Mouse (Mus musculus): ENCODE results near the gene Emx1. TPM values are rescaled to one million over a fixed set of nuclear protein-coding genes. Genes with fewer than 3 reads are reported as not detected.

The Emx1 gene
- polyA plus RNA-seq, 1 experiment from 2014 or later = 1.9 TPM

DNA sequence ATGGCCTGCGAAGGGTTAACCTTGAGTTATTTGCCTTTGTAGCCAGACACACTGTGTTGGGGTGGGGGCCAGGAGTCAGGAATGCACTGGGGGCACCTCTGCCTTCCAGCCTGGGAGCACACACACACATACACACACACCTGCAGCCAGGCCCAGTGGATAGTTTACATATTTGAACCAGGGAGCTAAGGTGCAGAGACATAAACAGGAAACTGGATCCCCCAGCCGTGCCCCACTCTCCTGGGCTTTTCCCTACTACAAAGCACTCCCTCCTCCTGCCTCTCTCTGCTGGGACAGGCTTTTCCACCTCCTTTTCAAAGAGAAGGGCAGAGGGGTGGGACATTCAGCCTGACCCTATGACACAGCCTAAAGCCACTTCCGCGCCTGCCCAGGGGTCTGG, 33.7 kb downstream of the Emx1 start:
- no peak for ATAC-seq (ENCODE audit: low FRiP score, low read depth)
- Histone ChIP-seq H3K27ac (replicated peaks) (no peak overlapping the region), H3K4me1 (replicated peaks) (0 out of 2 replicates have a peak, but pooled peaks cover 3% of the 10 kb centered on the region), H3K4me2 (no peak overlapping the region), H3K36me3 (no peaks in the 10 kb centered on the region), H3K4me3 (no peak overlapping the region), H3K27me3 (0 out of 2 replicates have a peak, but pooled peaks cover 5% of the 10 kb centered on the region), H3K9me3 (no peaks in the 10 kb centered on the region), H3K9ac (no peak overlapping the region)
- 55% methylated on average over 4 of the region's 4 CpGs for WGBS

DNA sequence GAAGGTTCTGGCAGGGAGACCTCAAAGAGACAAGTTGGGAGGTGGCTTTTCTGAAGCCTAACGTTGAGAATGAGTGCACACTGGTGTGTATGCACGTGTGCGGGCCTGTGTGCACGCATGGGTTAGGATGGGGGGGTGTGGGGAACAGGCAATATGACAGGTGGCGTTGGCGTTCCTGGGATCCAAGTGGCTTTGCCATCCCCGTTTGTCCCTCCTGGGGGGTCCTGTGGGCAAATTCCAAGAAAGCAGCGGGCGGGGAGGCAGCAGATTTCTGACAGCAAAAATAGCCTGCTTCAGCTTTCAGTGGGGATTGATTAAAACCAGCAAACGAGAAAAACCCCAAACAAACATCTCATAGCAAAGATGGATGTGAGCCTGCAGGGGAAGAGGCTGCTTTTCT, 35.3 kb downstream of the Emx1 start:
- ATAC-seq (ENCODE audit: low FRiP score, low read depth) = no peak
- no peak overlapping the region for H3K27ac ChIP-seq (replicated peaks)
- H3K4me1 ChIP-seq (replicated peaks) = 0 out of 2 replicates have a peak, but pooled peaks cover 3% of the 10 kb centered on the region
- no peaks in the 10 kb centered on the region for H3K9me3 ChIP-seq
- H3K9ac ChIP-seq = no peak overlapping the region
- H3K4me3 ChIP-seq = no peak overlapping the region
- 78% methylated on average over 10 of the region's 10 CpGs for WGBS
- 0 out of 2 replicates have a peak, but pooled peaks cover 5% of the 10 kb centered on the region for H3K27me3 ChIP-seq
- no peaks in the 10 kb centered on the region for H3K36me3 ChIP-seq
- no peak overlapping the region for H3K4me2 ChIP-seq

GRCm38 (mm10) chr6:85223498-85224150, 36.4 kb downstream of the Emx1 start:
- Histone ChIP-seq H3K4me1 (replicated peaks) (0 out of 2 replicates have a peak, but pooled peaks cover 3% of the 10 kb centered on the region), H3K27me3 (0 out of 2 replicates have a peak, but pooled peaks cover 5% of the 10 kb centered on the region), H3K4me2 (no peak overlapping the region), H3K9ac (no peak overlapping the region), H3K27ac (replicated peaks) (no peak overlapping the region), H3K4me3 (no peak overlapping the region), H3K36me3 (no peaks in the 10 kb centered on the region), H3K9me3 (no peaks in the 10 kb centered on the region)
- WGBS = 28% methylated on average over 14 of the region's 14 CpGs
- ATAC-seq (ENCODE audit: low FRiP score, low read depth) = no peak

DNA sequence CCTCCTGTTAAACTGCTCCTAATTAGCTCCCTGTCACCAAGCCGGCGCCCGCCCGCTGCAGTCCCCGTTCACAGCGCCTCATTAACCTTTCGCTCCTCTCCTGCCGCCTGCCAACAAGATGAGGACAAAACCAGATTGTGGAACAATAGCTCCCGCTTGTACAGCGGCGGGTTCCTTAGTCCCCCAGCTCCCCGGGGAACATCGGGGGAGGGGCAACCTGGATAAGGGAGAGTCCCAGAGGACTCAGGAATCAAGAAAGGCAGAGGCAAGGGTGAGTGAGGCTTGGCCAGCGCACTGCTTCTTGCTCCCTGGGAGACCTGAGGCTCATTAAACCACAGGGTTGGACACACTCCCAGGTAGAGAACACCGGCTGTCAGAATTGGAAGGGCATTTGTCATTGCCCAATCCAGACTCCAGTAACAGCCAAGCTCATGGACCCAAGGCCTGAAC, 37.2 kb downstream of the Emx1 start:
- 18% methylated on average over 15 of the region's 15 CpGs for WGBS
- Histone ChIP-seq H3K9ac (no peak overlapping the region), H3K36me3 (no peaks in the 10 kb centered on the region), H3K27me3 (0 out of 2 replicates have a peak, but pooled peaks cover 5% of the 10 kb centered on the region), H3K27ac (replicated peaks) (no peak overlapping the region), H3K4me3 (no peak overlapping the region), H3K4me2 (no peak overlapping the region), H3K4me1 (replicated peaks) (no peaks in the 10 kb centered on the region), H3K9me3 (no peaks in the 10 kb centered on the region)
- ATAC-seq (ENCODE audit: low FRiP score, low read depth) = peak; percentile 13; the same call in 1 of the 2 replicates

- no peak overlapping the region for H3K4me3 ChIP-seq
- H3K9me3 ChIP-seq = no peaks in the 10 kb centered on the region
- H3K4me1 ChIP-seq (replicated peaks) = no peaks in the 10 kb centered on the region
- H3K4me2 ChIP-seq = no peak overlapping the region
- H3K27ac ChIP-seq (replicated peaks) = no peak overlapping the region
- 0 out of 2 replicates have a peak, but pooled peaks cover 3% of the 10 kb centered on the region for H3K27me3 ChIP-seq
- ATAC-seq (ENCODE audit: low FRiP score, low read depth) = no peak
- no peak overlapping the region for H3K9ac ChIP-seq
- H3K36me3 ChIP-seq = no peaks in the 10 kb centered on the region
- 83% methylated on average over 9 of the region's 9 CpGs for WGBS
Measured at GRCm38 (mm10) chr6:85226570-85226969, 39.3 kb downstream of the Emx1 start.

DNA sequence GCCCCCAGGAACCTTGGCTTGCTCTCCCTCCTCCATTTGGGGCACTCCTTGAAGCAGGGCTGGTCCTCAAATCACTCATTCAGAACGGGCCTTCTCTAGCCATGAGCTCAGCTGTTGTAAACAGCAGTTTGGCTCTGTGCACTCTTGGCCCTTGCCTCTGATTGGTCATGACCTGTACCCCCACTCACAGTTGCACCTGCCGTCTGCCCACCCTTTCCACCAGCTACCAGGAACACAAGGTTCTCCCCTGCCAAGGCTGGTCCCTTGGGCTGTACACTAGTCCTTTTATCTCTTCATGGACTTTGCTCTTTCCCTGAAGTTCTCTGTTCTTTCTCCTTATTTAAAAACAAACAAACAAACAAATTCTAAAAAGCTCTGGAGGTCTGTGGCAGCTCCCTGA, 40.3 kb downstream of the Emx1 start:
- Histone ChIP-seq H3K9ac (no peak overlapping the region), H3K27me3 (0 out of 2 replicates have a peak, but pooled peaks cover 3% of the 10 kb centered on the region), H3K4me1 (replicated peaks) (no peaks in the 10 kb centered on the region), H3K4me3 (no peak overlapping the region), H3K9me3 (no peaks in the 10 kb centered on the region), H3K4me2 (no peak overlapping the region), H3K36me3 (no peaks in the 10 kb centered on the region), H3K27ac (replicated peaks) (no peak overlapping the region)
- no peak for ATAC-seq (ENCODE audit: low FRiP score, low read depth)
- WGBS = 67% methylated on average over 2 of the region's 2 CpGs

GRCm38 (mm10) chr6:85230762-85231161, 43.5 kb downstream of the Emx1 start:
- Histone ChIP-seq H3K4me3 (no peak overlapping the region), H3K4me2 (no peak overlapping the region), H3K36me3 (no peaks in the 10 kb centered on the region), H3K4me1 (replicated peaks) (0 out of 2 replicates have a peak, but pooled peaks cover 3% of the 10 kb centered on the region), H3K27ac (replicated peaks) (no peak overlapping the region), H3K27me3 (no peaks in the 10 kb centered on the region), H3K9ac (no peak overlapping the region), H3K9me3 (no peaks in the 10 kb centered on the region)
- ATAC-seq (ENCODE audit: low FRiP score, low read depth) = no peak
- WGBS = 78% methylated on average over 3 of the region's 3 CpGs

GRCm38 (mm10) chr6:85231469-85231868, 44.2 kb downstream of the Emx1 start:
- 0 out of 2 replicates have a peak, but pooled peaks cover 3% of the 10 kb centered on the region for H3K4me1 ChIP-seq (replicated peaks)
- WGBS = 32% methylated on average over 6 of the region's 6 CpGs
- no peak for ATAC-seq (ENCODE audit: low FRiP score, low read depth)
- H3K4me3 ChIP-seq = no peak overlapping the region
- H3K27me3 ChIP-seq = no peaks in the 10 kb centered on the region
- H3K36me3 ChIP-seq = no peaks in the 10 kb centered on the region
- H3K9ac ChIP-seq = no peak overlapping the region
- no peak overlapping the region for H3K4me2 ChIP-seq
- no peaks in the 10 kb centered on the region for H3K9me3 ChIP-seq
- no peak overlapping the region for H3K27ac ChIP-seq (replicated peaks)

DNA sequence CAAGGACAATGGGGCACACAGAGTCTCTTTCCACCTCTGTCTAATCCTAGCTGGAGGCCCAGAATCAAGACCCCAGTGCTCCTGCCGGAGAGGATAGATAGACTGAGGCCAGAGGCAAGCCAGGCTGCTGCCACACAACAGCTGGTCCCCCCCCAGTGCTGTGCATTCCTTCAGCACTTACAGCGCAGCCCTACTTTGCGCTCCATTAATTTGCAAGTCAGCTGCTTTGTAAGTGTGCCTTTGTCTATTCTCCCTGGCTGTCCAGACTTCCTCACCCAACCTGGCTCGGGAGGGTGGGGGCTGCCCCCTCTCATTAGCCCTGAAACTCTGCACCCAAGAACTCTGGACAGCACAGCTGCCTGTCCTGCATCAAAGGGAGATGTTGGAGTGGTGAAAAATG, 44.8 kb downstream of the Emx1 start:
- no peak for ATAC-seq (ENCODE audit: low FRiP score, low read depth)
- Histone ChIP-seq H3K4me2 (no peak overlapping the region), H3K9me3 (no peaks in the 10 kb centered on the region), H3K27me3 (no peaks in the 10 kb centered on the region), H3K27ac (replicated peaks) (no peak overlapping the region), H3K4me3 (no peak overlapping the region), H3K36me3 (no peaks in the 10 kb centered on the region), H3K9ac (no peak overlapping the region), H3K4me1 (replicated peaks) (0 out of 2 replicates have a peak, but pooled peaks cover 3% of the 10 kb centered on the region)
- WGBS = 29% methylated on average over 4 of the region's 4 CpGs

DNA sequence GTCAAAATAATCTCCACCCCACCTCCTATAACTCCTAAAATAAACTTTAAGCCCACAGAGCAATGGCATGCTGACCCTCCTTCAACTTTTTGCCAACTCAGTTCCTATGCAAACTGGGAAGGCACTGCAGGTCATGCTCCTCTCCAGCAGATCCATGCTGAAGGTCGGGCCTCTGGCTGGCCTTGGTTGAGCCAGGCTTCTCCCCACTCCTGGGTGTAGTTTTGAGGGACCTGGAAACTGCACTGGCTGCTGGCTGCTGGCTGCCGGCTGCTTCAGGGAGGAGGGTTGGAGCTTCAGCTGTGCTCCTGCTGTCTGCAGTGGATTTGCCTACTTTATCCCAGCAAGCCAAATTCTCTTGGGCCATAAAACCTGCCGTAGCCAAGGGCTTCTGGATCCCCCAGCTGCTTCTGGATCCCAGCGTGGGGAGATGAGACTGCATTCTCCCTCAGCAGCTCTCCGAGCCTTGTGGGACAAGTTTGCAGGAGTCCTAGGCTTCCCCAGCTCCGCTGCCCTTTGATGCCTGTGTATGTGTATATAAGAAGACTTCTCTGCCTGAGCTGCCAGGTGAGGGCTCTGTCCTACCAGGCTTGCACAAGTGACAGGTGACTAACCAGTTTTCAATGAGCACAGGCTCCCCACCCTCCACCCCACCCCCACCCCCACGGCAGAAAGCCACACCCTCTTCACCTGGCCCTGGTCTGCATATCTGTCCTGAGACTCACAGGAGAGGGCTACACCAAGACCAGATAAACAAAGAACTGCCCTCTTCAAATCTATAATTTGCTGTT, 45.8 kb downstream of the Emx1 start:
- Histone ChIP-seq H3K4me1 (replicated peaks) (0 out of 2 replicates have a peak, but pooled peaks cover 3% of the 10 kb centered on the region), H3K9me3 (no peaks in the 10 kb centered on the region), H3K27ac (replicated peaks) (no peak overlapping the region), H3K27me3 (no peaks in the 10 kb centered on the region), H3K4me2 (no peak overlapping the region), H3K9ac (no peak overlapping the region), H3K4me3 (no peak overlapping the region), H3K36me3 (no peaks in the 10 kb centered on the region)
- WGBS = 42% methylated on average over 7 of the region's 7 CpGs
- no peak for ATAC-seq (ENCODE audit: low FRiP score, low read depth)

GRCm38 (mm10) chr6:85234796-85235195, 47.6 kb downstream of the Emx1 start:
- H3K4me2 ChIP-seq = no peak overlapping the region
- WGBS = 36% methylated on average over 5 of the region's 5 CpGs
- 0 out of 2 replicates have a peak, but pooled peaks cover 3% of the 10 kb centered on the region for H3K4me1 ChIP-seq (replicated peaks)
- H3K36me3 ChIP-seq = no peaks in the 10 kb centered on the region
- H3K4me3 ChIP-seq = no peak overlapping the region
- no peaks in the 10 kb centered on the region for H3K27me3 ChIP-seq
- no peak overlapping the region for H3K27ac ChIP-seq (replicated peaks)
- no peak for ATAC-seq (ENCODE audit: low FRiP score, low read depth)
- no peaks in the 10 kb centered on the region for H3K9me3 ChIP-seq
- no peak overlapping the region for H3K9ac ChIP-seq

DNA sequence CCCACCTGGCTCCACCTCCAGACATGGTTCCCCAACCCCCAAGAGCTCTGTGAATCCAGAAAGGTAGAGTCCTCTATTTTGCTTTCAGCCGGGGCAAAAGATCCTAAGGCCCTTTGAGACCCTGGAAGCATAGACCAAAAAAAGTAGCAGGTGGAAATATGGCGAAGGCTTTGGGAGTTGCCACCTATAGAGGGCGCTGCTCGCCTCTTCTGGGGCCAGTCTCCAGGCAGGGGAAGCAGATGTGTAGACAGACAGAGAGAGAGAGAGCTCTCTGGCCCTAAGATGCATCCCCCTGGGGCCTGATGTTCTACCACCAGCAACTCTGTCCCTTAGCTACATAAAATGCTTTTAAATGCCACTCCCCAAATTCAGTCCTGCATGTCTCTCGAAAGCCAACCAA, 49.8 kb downstream of the Emx1 start:
- Histone ChIP-seq H3K27ac (replicated peaks) (no peak overlapping the region), H3K9ac (no peak overlapping the region), H3K4me2 (no peak overlapping the region), H3K9me3 (no peaks in the 10 kb centered on the region), H3K4me1 (replicated peaks) (0 out of 2 replicates have a peak, but pooled peaks cover 3% of the 10 kb centered on the region), H3K4me3 (no peak overlapping the region), H3K27me3 (no peaks in the 10 kb centered on the region), H3K36me3 (no peaks in the 10 kb centered on the region)
- 40% methylated on average over 5 of the region's 5 CpGs for WGBS
- no peak for ATAC-seq (ENCODE audit: low FRiP score, low read depth)
